Mouse (Mus musculus) thymus, adult 2 months (tissue): ENCODE data around the gene Dnah17. TPM values are rescaled to one million over a fixed set of nuclear protein-coding genes. Genes with fewer than 3 reads are reported as not detected.

Experiments used
- DNase-seq: peaks from one replicate; pipeline ENCODE4 v3.0.0; 2021
- H3K27ac ChIP-seq: fragments of 200-500 bp; 2 replicates; pipeline ENCODE4 v1.5.1; 2012; ENCODE audit warnings: low read length, control low read depth; ENCODE audit not compliant: control insufficient read depth, insufficient read depth
- H3K27me3 ChIP-seq: fragments of 200-500 bp; 2 replicates; pipeline ENCODE4 v1.6.1; 2012; ENCODE audit warnings: mild to moderate bottlenecking, low read length, moderate library complexity, mixed read lengths; ENCODE audit not compliant: control insufficient read depth, insufficient read depth
- H3K36me3 ChIP-seq: fragments of 200-500 bp; 2 replicates; pipeline ENCODE4 v1.6.1; 2012; ENCODE audit warnings: mild to moderate bottlenecking, low read length, moderate library complexity; ENCODE audit not compliant: control insufficient read depth, insufficient read depth
- H3K4me1 ChIP-seq: fragments of 200-500 bp; replicated peaks from 2 replicates; pipeline ENCODE4 v1.6.1; 2012; ENCODE audit warnings: low read length; ENCODE audit not compliant: control insufficient read depth, insufficient read depth
- H3K4me3 ChIP-seq: fragments of 200-500 bp; 2 replicates; pipeline ENCODE4 v1.5.1; 2012; ENCODE audit warnings: mild to moderate bottlenecking, low read length, control low read depth, moderate library complexity; ENCODE audit not compliant: control insufficient read depth, insufficient read depth
- CTCF ChIP-seq: fragments of 200-500 bp; IDR thresholded peaks from 2 replicates; pipeline ENCODE4 v1.5.1; 2012; ENCODE audit warnings: mild to moderate bottlenecking, control low read depth, low read length, moderate library complexity, borderline replicate concordance; ENCODE audit not compliant: control insufficient read depth, poor library complexity, insufficient read depth; ENCODE audit errors: extremely low read depth
- POLR2A ChIP-seq: fragments of 200-500 bp; IDR thresholded peaks from 2 replicates; pipeline ENCODE4 v1.6.1; 2012; ENCODE audit warnings: mild to moderate bottlenecking, low read length, control low read depth, moderate library complexity; ENCODE audit not compliant: control insufficient read depth, poor library complexity, insufficient read depth; ENCODE audit errors: extremely low read depth
- WGBS: fragments of 180-500 bp; shearing (Covaris S2); methylation state at CpG from one replicate; pipeline ENCODE4 v1.1.7; 2018; 5-methylcytosine and 5-hydroxymethylcytosine counted together
- polyA plus RNA-seq: library from polyadenylated mRNA; depleted of rRNA; stranded (reverse); fragments of >200 nt; gene quantifications from 2 replicates; pipeline ENCODE4 v1.2.3, GENCODE M21; 2012; rRNA removed

Gene Dnah17
- 1.8 and 2.3 TPM in 2 replicates for polyA plus RNA-seq

DNA sequence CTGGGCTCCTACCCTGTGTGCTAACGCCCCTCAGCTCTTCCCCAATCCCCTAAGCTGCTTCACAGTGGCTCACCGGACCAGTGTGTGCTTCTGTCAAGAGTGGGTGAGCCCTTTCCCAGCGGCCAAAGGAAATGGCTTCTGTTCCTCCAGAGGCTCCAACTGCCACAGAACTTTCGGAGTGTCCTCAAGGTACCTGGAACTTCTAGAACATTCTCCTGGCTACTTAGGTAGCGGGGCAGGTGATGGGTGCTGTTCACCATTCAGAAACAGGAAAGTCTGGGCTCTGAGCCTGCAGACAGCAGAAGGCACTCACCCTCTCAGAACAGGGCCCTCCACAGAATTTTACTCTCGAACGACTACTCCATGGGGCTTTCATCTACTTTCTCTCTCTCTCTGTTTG is at the start of gene Dnah17:
Gene Dnah17 (minus strand): TSS at position 101 of the 400 bp plus-strand sequence.
- 91% methylated on average over 7 of the region's 7 CpGs for WGBS

DNA sequence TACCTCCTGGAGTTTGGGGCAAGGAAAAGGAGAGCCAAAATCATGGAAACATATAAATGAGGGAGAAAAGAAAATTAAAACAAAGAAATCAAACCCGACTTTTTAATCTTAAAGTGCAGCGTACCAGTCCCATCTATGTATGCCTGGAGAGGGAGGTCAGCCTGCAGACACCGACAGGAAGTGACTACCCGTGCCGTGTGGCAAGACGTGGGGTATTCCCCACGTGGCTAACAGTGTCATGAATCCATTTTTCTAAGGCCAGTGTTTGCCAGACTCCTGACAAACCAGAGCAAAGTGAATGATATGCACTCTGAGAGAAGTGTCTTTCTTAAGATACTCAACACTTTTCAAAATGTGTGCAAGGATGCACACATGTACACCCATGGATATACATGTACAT is 49.8 kb upstream of the Dnah17 start:
- H3K27ac ChIP-seq: no peak overlapping the region
- H3K27me3 ChIP-seq: no peaks in the 10 kb centered on the region
- no peak for DNase-seq
- H3K36me3 ChIP-seq: peaks cover 69% of the 10 kb centered on the region
- no peaks in the 10 kb centered on the region for H3K4me1 ChIP-seq
- no peak for TF ChIP-seq CTCF
- no peak for TF ChIP-seq POLR2A
- WGBS: 50% methylated on average over 7 of the region's 7 CpGs
- H3K4me3 ChIP-seq: no peak overlapping the region

More for the DNA sequence above, at the start of gene Dnah17:
- Histone ChIP-seq H3K4me1 (peaks cover 30% of the 10 kb centered on the region), H3K27me3 (no peaks in the 10 kb centered on the region), H3K4me3 (no peak within 1 kb of the TSS), H3K27ac (no peak within 1 kb of the TSS; the same call in 1 of the 2 replicates), H3K36me3 (no peaks in the 10 kb centered on the region)
- DNase-seq: no peak
- TF ChIP-seq CTCF (no peak), POLR2A (no peak)

DNA sequence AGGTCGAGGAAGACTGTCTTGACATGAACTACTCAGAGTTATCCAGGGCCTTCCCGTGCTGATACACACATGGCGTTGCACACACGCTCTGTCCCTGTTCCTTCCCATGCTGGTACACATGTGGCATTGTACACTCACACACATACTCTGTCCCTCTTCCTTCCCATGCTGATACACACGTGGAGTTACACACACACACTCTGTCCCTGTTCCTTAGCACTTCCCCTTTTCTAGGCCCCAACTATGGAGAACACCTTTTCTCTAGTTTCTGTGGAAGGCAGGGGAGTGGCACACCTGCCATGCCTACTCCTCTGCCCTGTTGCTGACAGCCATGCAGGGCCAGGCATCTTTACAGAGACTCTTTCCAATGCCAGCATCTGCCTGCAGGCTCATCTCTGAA is 47.8 kb upstream of the Dnah17 start:
- Histone ChIP-seq H3K27ac (no peak overlapping the region), H3K4me3 (no peak overlapping the region), H3K27me3 (no peaks in the 10 kb centered on the region), H3K36me3 (peaks cover 65% of the 10 kb centered on the region), H3K4me1 (no peaks in the 10 kb centered on the region)
- TF ChIP-seq POLR2A (no peak), CTCF (no peak)
- WGBS: 80% methylated on average over 5 of the region's 5 CpGs
- DNase-seq: no peak

DNA sequence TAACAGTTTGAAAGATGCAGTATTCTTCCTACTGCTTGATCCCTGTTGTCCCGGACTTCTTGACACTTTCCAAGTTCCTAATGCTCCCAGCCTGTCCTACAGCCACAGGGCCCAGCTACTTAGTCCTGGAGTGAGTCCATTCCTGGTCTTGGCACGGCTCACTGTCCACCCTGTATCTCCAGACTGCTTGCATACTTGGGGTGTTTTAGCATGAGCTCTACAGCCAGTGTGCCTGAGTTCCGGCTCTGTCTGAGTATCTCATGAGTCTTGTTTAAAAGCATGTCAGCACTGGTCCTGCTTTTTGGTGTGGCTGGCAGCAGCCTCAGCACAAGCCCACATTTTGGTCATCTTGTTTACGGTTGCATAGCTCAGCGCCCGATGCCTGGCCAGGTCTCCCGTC is 44.3 kb upstream of the Dnah17 start:
- TF ChIP-seq CTCF: no peak
- no peak for TF ChIP-seq POLR2A
- WGBS: 94% methylated on average over 7 of the region's 7 CpGs
- no peak overlapping the region for H3K4me3 ChIP-seq
- DNase-seq: no peak
- peaks cover 48% of the 10 kb centered on the region for H3K36me3 ChIP-seq
- H3K27ac ChIP-seq: no peak overlapping the region
- no peaks in the 10 kb centered on the region for H3K27me3 ChIP-seq
- H3K4me1 ChIP-seq: no peaks in the 10 kb centered on the region

DNA sequence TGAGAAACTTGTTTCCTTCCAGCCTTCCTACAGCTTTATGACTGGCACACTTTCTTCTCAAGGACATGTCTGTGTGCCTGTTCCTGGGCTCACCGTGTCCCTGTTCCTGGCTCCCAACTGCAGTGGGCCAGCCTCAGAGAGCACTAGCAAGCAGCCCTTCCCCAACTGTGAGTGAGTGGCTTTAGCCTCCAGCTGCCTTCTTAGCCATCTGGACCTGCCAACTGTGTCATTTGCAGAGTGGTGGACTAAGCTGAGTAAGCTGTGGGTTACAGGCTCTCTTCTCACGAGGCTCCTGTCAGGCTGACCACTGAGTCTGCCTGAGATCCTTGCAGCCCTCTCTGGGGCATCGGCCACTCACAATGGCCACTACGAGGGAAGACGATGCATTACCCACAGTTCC is 42.3 kb upstream of the Dnah17 start:
- Histone ChIP-seq H3K4me3 (no peak overlapping the region), H3K27me3 (no peaks in the 10 kb centered on the region), H3K27ac (no peak overlapping the region), H3K36me3 (peaks cover 48% of the 10 kb centered on the region), H3K4me1 (no peaks in the 10 kb centered on the region)
- DNase-seq: no peak
- TF ChIP-seq CTCF (no peak), POLR2A (no peak)
- WGBS: 96% methylated on average over 5 of the region's 5 CpGs

DNA sequence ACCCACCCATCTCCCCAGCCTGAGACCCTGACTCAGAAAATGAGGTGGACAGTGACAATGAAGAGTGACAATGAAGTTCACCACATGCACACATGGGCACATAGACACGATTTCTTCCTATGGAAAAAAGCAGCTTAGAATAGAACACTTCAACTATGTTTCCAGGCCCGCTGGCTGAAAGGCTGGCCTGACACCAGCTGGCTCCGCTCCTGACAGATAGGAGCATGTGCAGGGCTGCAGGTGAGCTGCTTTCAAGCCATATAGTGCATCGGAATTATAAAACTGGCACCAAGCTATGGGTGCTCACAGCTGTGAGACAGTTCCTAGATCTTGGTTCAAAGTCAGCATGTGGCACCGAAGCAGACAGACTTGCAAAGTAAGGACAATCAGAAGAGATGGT is 39.9 kb upstream of the Dnah17 start:
- H3K27me3 ChIP-seq: no peaks in the 10 kb centered on the region
- no peak for DNase-seq
- H3K4me3 ChIP-seq: no peak overlapping the region
- H3K27ac ChIP-seq: no peak overlapping the region
- H3K4me1 ChIP-seq: no peaks in the 10 kb centered on the region
- peaks cover 43% of the 10 kb centered on the region for H3K36me3 ChIP-seq
- 96% methylated on average over 5 of the region's 5 CpGs for WGBS
- TF ChIP-seq POLR2A (no peak), CTCF (no peak)

DNA sequence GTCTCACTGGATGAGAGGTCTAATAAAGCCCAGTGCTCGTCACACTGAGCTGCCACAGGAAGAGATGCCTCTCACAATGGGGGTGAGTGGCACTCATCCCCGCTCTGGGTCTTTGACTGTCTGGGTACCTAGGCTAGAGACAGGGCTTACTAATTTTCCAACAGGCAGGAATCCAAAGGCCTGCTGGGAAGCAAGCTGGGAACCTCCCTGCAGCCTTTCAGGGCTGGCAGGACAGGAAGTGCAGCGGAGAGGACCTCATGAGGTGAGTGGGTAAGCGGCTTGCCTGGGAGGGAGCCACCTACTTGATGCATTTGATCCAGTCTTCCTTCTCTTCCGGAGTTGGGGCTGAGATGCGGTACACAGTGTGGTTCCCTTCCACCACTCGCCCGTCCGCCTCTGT is 38.3 kb upstream of the Dnah17 start:
- no peak overlapping the region for H3K4me3 ChIP-seq
- H3K4me1 ChIP-seq: no peaks in the 10 kb centered on the region
- 97% methylated on average over 9 of the region's 9 CpGs for WGBS
- no peak for DNase-seq
- no peak overlapping the region for H3K27ac ChIP-seq
- peaks cover 45% of the 10 kb centered on the region for H3K36me3 ChIP-seq
- TF ChIP-seq CTCF (no peak), POLR2A (no peak)
- H3K27me3 ChIP-seq: no peaks in the 10 kb centered on the region
